Mouse (Mus musculus): ENCODE data around the gene Zfp963.
A peak's percentile ranks its signal among the peaks of the same experiment; 100 is the strongest.
"Not testable (repeated sequence)": the region's sequence is repeated elsewhere in the genome, so short reads cannot be mapped to it uniquely, and the experiment has no call there.

Gene Zfp963

GRCm38 (mm10) chr8:69741231-69741630 is 8.5 kb downstream of the Zfp963 start:
- DNase-seq (ENCODE audit: low read depth in 1 of 2, low spot score in 2 of 2): no peak

- DNase-seq (ENCODE audit: low read depth in 1 of 2, low spot score in 2 of 2): no peak
Measured at GRCm38 (mm10) chr8:69740763-69741162, 9.0 kb downstream of the Zfp963 start.

DNA sequence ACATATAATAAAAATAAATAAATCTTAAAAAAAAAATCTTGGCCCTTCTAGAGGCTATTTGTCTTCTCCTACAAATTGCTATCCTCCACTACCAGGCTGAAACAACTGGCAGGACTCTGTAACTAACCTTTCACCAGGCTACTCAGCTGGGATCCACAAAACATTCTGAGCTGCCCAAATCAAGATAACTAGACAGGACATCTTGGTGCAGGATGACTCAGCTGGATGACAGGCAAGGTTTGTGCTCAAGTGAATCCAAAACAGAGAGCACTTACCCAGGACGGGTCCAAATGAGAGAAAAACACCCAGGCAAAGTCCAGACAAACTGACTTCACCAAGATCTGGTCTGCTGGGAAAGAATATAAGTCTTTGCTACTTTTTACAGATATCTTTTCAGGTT is 14.3 kb downstream of the Zfp963 start:
- DNase-seq (ENCODE audit: low read depth in 1 of 2, low spot score in 2 of 2): no peak

DNA sequence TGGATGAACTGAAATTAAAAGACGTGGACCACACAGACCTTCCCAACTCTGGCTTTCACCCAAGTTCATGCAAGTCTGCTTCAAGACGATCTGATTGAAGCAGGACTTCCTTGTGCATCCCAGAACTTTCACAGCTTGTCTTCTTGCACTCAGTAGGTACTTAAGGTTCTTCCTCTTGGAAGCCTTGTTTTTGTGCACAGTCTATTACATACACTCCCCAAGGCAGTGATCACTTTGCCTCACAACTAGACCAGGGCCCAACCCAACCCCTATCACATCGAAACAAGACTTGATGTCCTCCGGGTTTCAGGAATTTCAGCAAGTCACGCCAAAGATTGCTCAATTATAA is 32.6 kb downstream of the Zfp963 start:
- no peak for DNase-seq (ENCODE audit: low read depth in 1 of 2, low spot score in 2 of 2)

GRCm38 (mm10) chr8:69716403-69717231 is 33.2 kb downstream of the Zfp963 start:
- DNase-seq (ENCODE audit: low read depth in 1 of 2, low spot score in 2 of 2): peak; percentile 91 to 92

- DNase-seq (ENCODE audit: low read depth in 1 of 2, low spot score in 2 of 2): no peak
Measured at GRCm38 (mm10) chr8:69715366-69715765, 34.4 kb downstream of the Zfp963 start.

- DNase-seq (ENCODE audit: low read depth in 1 of 2, low spot score in 2 of 2): no peak
Measured at GRCm38 (mm10) chr8:69713516-69713915, 36.3 kb downstream of the Zfp963 start.

DNA sequence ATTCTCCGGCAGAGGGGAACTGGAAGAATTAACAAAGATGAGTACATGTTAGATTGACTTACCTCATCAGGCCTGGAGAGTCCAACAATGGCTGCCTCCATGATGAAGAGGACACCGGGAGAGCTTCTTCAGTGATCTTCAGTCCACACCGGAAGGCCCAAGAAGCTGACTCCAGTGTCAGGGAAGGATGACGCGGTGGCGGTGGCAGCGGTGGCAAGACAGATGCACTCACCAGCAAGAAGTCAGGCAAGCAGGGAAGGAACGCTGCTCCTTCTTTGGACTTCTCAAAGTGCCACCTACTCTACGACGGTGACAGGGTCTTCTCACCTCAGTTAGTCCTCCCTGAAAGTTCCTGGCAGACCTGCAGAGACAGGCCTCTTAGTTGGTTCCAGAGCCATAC is 39.1 kb downstream of the Zfp963 start, which contains the start of gene Zfp869:
Gene Zfp869 (minus strand): TSS at position 101 of the 400 bp plus-strand sequence.
- not testable (repeated sequence) for DNase-seq (ENCODE audit: low read depth in 1 of 2, low spot score in 2 of 2)

- no peak for DNase-seq (ENCODE audit: low read depth in 1 of 2, low spot score in 2 of 2)
Measured at GRCm38 (mm10) chr8:69701810-69702209, 48.0 kb downstream of the Zfp963 start.
